Mouse (Mus musculus) heart, postnatal 0 days (tissue): ENCODE data around the gene Tmem169. TPM values are rescaled to one million over a fixed set of nuclear protein-coding genes. Genes with fewer than 3 reads are reported as not detected.

ENCODE experiments used
- ATAC-seq: fragments of 200-750 bp; cut with Nextera tagmentation; 2 replicates; pipeline ENCODE4 v1.8.0; 2017; ENCODE audit warnings: low read depth, moderate number of reproducible peaks, moderate library complexity; ENCODE audit not compliant: insufficient read depth
- DNase-seq: peaks from one replicate; pipeline ENCODE4 v3.0.0-alpha.2; 2016; ENCODE audit warnings: low spot score
- H3K27ac ChIP-seq: fragments of 300-500 bp; sonication (generic); 2 replicates; pipeline ENCODE4 v1.5.1; 2014; ENCODE audit warnings: low read depth, mild to moderate bottlenecking
- H3K27me3 ChIP-seq: fragments of 300-500 bp; sonication (generic); 2 replicates; pipeline ENCODE4 v1.6.1; 2014; ENCODE audit warnings: low read length, mixed read lengths; ENCODE audit not compliant: control insufficient read depth, insufficient read depth
- H3K36me3 ChIP-seq: fragments of 300-500 bp; sonication (generic); replicated peaks from 2 replicates; pipeline ENCODE4 v1.6.1; 2014; ENCODE audit warnings: low read length, mixed read lengths; ENCODE audit not compliant: control insufficient read depth, insufficient read depth
- H3K4me1 ChIP-seq: fragments of 300-500 bp; sonication (generic); 2 replicates; pipeline ENCODE4 v1.6.1; 2014; ENCODE audit warnings: antibody characterized with exemption; ENCODE audit not compliant: control insufficient read depth, insufficient read depth
- H3K4me2 ChIP-seq: fragments of 300-500 bp; sonication (generic); 2 replicates; pipeline ENCODE4 v1.6.1; 2014; ENCODE audit warnings: low read depth, mild to moderate bottlenecking, low read length, moderate library complexity
- H3K4me3 ChIP-seq: fragments of 300-500 bp; sonication (generic); 2 replicates; pipeline ENCODE4 v1.5.1; 2014; ENCODE audit warnings: low read depth, low read length
- H3K9ac ChIP-seq: fragments of 300-500 bp; sonication (generic); replicated peaks from 2 replicates; pipeline ENCODE4 v1.6.1; 2014; ENCODE audit warnings: low read depth, low read length, mixed read lengths
- H3K9me3 ChIP-seq: fragments of 300-500 bp; sonication (generic); replicated peaks from 2 replicates; pipeline ENCODE4 v1.6.1; 2016; ENCODE audit warnings: low read length; ENCODE audit not compliant: control insufficient read depth
- CTCF ChIP-seq: IDR thresholded peaks from 2 replicates; pipeline ENCODE4 v1.5.1; 2016; ENCODE audit warnings: antibody characterized with exemption, control low read depth, low read depth
- EP300 ChIP-seq: IDR thresholded peaks from 2 replicates; pipeline ENCODE4 v1.6.1; 2016; ENCODE audit warnings: antibody characterized with exemption, low read depth
- WGBS: fragments of 180-500 bp; shearing (Covaris S2); extraction: QIAGEN DNeasy Blood & Tissue Kit; methylation state at CpG from one replicate; pipeline ENCODE4 v1.1.7; 2014; 5-methylcytosine and 5-hydroxymethylcytosine counted together
- polyA plus RNA-seq: library from polyadenylated mRNA; unstranded; fragments of >200 nt; fragmentation: Nextera tagmentation; extraction: Ambion mirVana; gene quantifications from 2 replicates; pipeline ENCODE4 v1.2.1, GENCODE M21; 2015
- total RNA-seq: library from RNA; depleted of rRNA; stranded (reverse); fragments of >200 nt; gene quantifications from 2 replicates; pipeline ENCODE4 v1.2.3, GENCODE M21; 2014; ENCODE audit warnings: low replicate concordance; rRNA removed

Gene Tmem169
- total and polyA plus RNA-seq, 2 experiments from 2014 or later = not detected

DNA sequence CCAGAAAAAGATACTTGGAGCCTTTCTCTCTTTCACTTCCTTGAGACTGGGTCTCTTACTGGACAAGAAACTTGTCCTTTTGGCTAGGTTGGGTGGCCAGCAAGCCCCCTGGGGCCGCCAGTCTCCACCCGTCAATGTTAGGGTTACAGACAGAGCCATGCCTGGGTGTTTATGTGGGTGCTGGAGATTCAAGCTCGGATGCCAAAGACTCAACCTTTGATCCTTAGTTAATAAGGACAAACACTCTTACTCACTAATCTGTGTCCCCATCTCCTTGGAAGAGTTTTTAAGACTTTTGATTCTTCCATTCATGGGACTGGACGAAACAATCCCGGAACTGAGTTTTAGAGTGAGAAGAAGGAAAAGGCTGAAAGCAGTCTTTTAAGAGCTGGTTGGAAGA lies 54.2 kb downstream of the Tmem169 start:
- H3K27me3 ChIP-seq = no peaks in the 10 kb centered on the region
- 88% methylated on average over 5 of the region's 5 CpGs for WGBS
- DNase-seq = no peak
- no peak overlapping the region for H3K4me2 ChIP-seq
- no peaks in the 10 kb centered on the region for H3K9me3 ChIP-seq
- TF ChIP-seq EP300 = no peak
- TF ChIP-seq CTCF = no peak
- no peak overlapping the region for H3K9ac ChIP-seq
- H3K4me1 ChIP-seq = no peaks in the 10 kb centered on the region
- peaks cover 31% of the 10 kb centered on the region; the same call in 1 of the 2 replicates for H3K36me3 ChIP-seq
- H3K27ac ChIP-seq = no peak overlapping the region
- H3K4me3 ChIP-seq = no peak overlapping the region
- ATAC-seq = no peak

DNA sequence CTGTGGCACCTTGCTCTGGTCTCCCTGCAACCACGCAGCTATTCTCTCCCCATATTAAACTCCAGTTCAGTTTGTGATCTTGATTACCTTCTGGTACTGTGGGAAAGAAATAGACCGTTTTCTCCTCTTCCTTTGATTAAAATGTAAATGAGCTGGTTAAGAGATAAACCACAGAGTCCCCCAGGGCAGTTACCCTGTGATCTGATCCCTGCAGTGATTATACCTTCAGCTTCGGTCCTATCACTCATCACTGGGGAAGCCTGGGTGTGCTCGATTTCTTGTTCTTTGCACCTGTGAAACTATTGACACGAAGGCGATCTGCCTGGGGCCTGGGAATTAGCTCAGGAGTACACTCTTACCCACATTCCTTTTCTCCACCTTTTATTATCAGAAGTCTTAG lies 63.7 kb downstream of the Tmem169 start:
- no peaks in the 10 kb centered on the region for H3K9me3 ChIP-seq
- DNase-seq (no peak), ATAC-seq (no peak)
- H3K27ac ChIP-seq = no peak overlapping the region
- no peaks in the 10 kb centered on the region for H3K4me1 ChIP-seq
- WGBS = 68% methylated on average over 6 of the region's 6 CpGs
- no peak overlapping the region for H3K4me2 ChIP-seq
- H3K27me3 ChIP-seq = no peaks in the 10 kb centered on the region
- H3K36me3 ChIP-seq = peaks cover 25% of the 10 kb centered on the region
- TF ChIP-seq CTCF (no peak), EP300 (no peak)
- H3K9ac ChIP-seq = no peak overlapping the region
- H3K4me3 ChIP-seq = no peak overlapping the region

Other genes starting within 250 kb of the Tmem169 start
- 11.3 and 12.5 TPM in 2 replicates for gene Mreg, start 72.1 kb upstream of the Tmem169 start, total RNA-seq
- gene Mreg, start 72.1 kb upstream of the Tmem169 start, polyA plus RNA-seq = 8.6 and 9.5 TPM in 2 replicates
- gene Pecr, start 55 bp upstream of the Tmem169 start, total RNA-seq = 0.95 and 8.1 TPM in 2 replicates
- 31.1 and 31.7 TPM in 2 replicates for gene Pecr, start 55 bp upstream of the Tmem169 start, polyA plus RNA-seq
- gene Xrcc5, start 23.1 kb downstream of the Tmem169 start, total RNA-seq = 12.6 and 14.5 TPM in 2 replicates
- 12.9 and 13.9 TPM in 2 replicates for gene Xrcc5, start 23.1 kb downstream of the Tmem169 start, polyA plus RNA-seq